18 mouse cellular contexts compared by ENCODE assay signal in genomic region chr5:30593360-30593759, GRCm38 (mm10). TPM values are rescaled to one million over a fixed set of nuclear protein-coding genes. Genes with fewer than 3 reads are reported as not detected.
DNase-seq lines count a peak whose midpoint lies in the region; TF ChIP-seq lines count a peak whose summit lies in the region.
"Had no signal": no experiment of that assay in that cellular context is flagged by ENCODE, and none has a peak within 500 bp of the region (broad histone marks: within the 10 kb centered on the region; RNA-seq: fewer than 3 reads in every experiment).

No protein-coding gene starts in this region.

- peaks cover 5% of the 10 kb centered on the region; the same call in 1 of the 2 replicates for H3K36me3 ChIP-seq in heart, embryonic 10.5 days
- H3K36me3 ChIP-seq: hindbrain, embryonic 10.5 days; limb, embryonic 13.5 days; midbrain, embryonic 12.5 days had no signal

- TF ChIP-seq CTCF in layer of hippocampus, adult 2 months (conservative IDR thresholded peaks at IDR 0.05): no peak

- peaks cover 24% of the 10 kb centered on the region for H3K27me3 ChIP-seq in heart, embryonic 10.5 days (ENCODE audit: insufficient read depth, poor library complexity, severe bottlenecking)

- H3K9me3 ChIP-seq in heart, embryonic 10.5 days: no peaks in the 10 kb centered on the region
- H3K9me3 ChIP-seq: hindbrain, embryonic 10.5 days; limb, embryonic 13.5 days; midbrain, embryonic 12.5 days had no signal

- DNase-seq in heart, embryonic 10.5 days (ENCODE audit: low spot score): no peak
- DNase-seq in heart, postnatal 14 days: no peak
- no peak for DNase-seq in layer of hippocampus, adult 2 months (ENCODE audit: low spot score in 2 of 2)
- no peak for DNase-seq in layer of hippocampus, postnatal 25 days (ENCODE audit: extremely low spot score in 1 of 2, low spot score in 1 of 2)
- DNase-seq in A20 (ENCODE audit: low read depth, low spot score): peak; percentile 6
- no peak for DNase-seq in left cerebral cortex, adult 11 months (ENCODE audit: low spot score)
- DNase-seq: right cerebral cortex, postnatal 14 days; thymus, postnatal 4 days had no signal

- intact Hi-C loops in heart, postnatal 14 days (cut with DNase I): no loop called here

- WGBS in heart, embryonic 10.5 days: 59% methylated on average over 11 of the region's 11 CpGs

- H3K27ac ChIP-seq in heart, embryonic 10.5 days: peak overlapping the region; percentile 84
- peak overlapping the region; percentile 10; the same call in 1 of the 2 replicates for H3K27ac ChIP-seq in layer of hippocampus, adult 2 months
- peak overlapping the region; percentile 57 for H3K27ac ChIP-seq in brown adipose tissue, adult 24 weeks (replicated peaks; ENCODE audit: low read depth, low read length)
- H3K27ac ChIP-seq: hindbrain, embryonic 10.5 days; kidney, postnatal 0 days; limb, embryonic 13.5 days; midbrain, embryonic 12.5 days had no signal

- H3K4me3 ChIP-seq in heart, embryonic 10.5 days: 0 out of 2 replicates have a peak overlapping the region, but pooled peaks have one; percentile 8
- no peak overlapping the region for H3K4me3 ChIP-seq in layer of hippocampus, adult 2 months
- H3K4me3 ChIP-seq in brown adipose tissue, adult 24 weeks (ENCODE audit: insufficient read depth, low read depth, low read length): no peak overlapping the region
- H3K4me3 ChIP-seq: hindbrain, embryonic 10.5 days; limb, embryonic 13.5 days; midbrain, embryonic 12.5 days had no signal

- peaks cover 79% of the 10 kb centered on the region for H3K4me1 ChIP-seq in heart, embryonic 10.5 days
- H3K4me1 ChIP-seq in brown adipose tissue, adult 24 weeks (ENCODE audit: control insufficient read depth, insufficient read depth, insufficient read length, low read length): peaks cover 11% of the 10 kb centered on the region

RNA-seq across cellular contexts. Expression of gene Kcnk3, which starts 5.4 kb away (rescaled TPM):
- 17.0 and 34.2 TPM in 2 replicates for polyA plus RNA-seq in heart, embryonic 10.5 days (2016; fragmentation: Nextera tagmentation; extraction: Ambion mirVana)
- 100 to 1,000 TPM; 181 to 186 TPM for total RNA-seq in heart, postnatal 14 days (2021)
- total RNA-seq in layer of hippocampus, adult 2 months (2021): 10 to 100 TPM in 1 of 2 experiments, 1 to 10 TPM in 1; 9.7 to 11.3 TPM
- 10 to 100 TPM in 1 of 2 experiments, 1 to 10 TPM in 1; 9.3 to 11.1 TPM for total RNA-seq in layer of hippocampus, postnatal 25 days (2021)
- polyA plus RNA-seq in brown adipose tissue, adult 24 weeks (2012; ENCODE audit: insufficient read depth, insufficient read length, missing spikeins): 118 and 132 TPM in 2 replicates

RNA-seq across cellular contexts. Expression of gene Cib4, which starts 47.7 kb away (rescaled TPM):
- polyA plus RNA-seq in heart, embryonic 10.5 days (2016; fragmentation: Nextera tagmentation; extraction: Ambion mirVana): not detected in 2 replicates
- total RNA-seq in heart, postnatal 14 days (2021): not detected
- total RNA-seq in layer of hippocampus, adult 2 months (2021): not detected
- total RNA-seq in layer of hippocampus, postnatal 25 days (2021): not detected
- polyA plus RNA-seq in brown adipose tissue, adult 24 weeks (2012; ENCODE audit: insufficient read depth, insufficient read length, missing spikeins): not detected in 2 replicates
- total RNA-seq: gastrocnemius, adult 18-20 months; layer of hippocampus, adult 8-10 months had no signal
- polyA plus RNA-seq: embryonic facial prominence, embryonic 11.5 days; forebrain, embryonic 16.5 days; hindbrain, embryonic 10.5 days; kidney, postnatal 0 days; liver, embryonic 16.5 days; midbrain, embryonic 12.5 days had no signal

RNA-seq across cellular contexts. Expression of gene Slc35f6, which starts 54.4 kb away (rescaled TPM):
- 25.5 and 28.4 TPM in 2 replicates for polyA plus RNA-seq in heart, embryonic 10.5 days (2016; fragmentation: Nextera tagmentation; extraction: Ambion mirVana)
- 10 to 100 TPM; 37.4 to 39.9 TPM for total RNA-seq in heart, postnatal 14 days (2021)
- 10 to 100 TPM; 39.2 to 39.9 TPM for total RNA-seq in layer of hippocampus, adult 2 months (2021)
- 10 to 100 TPM; 34.7 to 35.3 TPM for total RNA-seq in layer of hippocampus, postnatal 25 days (2021)
- polyA plus RNA-seq in brown adipose tissue, adult 24 weeks (2012; ENCODE audit: insufficient read depth, insufficient read length, missing spikeins): 20.9 and 21.8 TPM in 2 replicates

Comparison
In these comparisons a context has a peak if more than half of its experiments do, and no peak if none do; other contexts are left out.
1. H3K27ac ChIP-seq: peak in every context shown above with its lines; median percentile 84 in heart, embryonic 10.5 days; 57 in brown adipose tissue, adult 24 weeks; 10 in layer of hippocampus, adult 2 months.
2. RNA of gene Kcnk3, which starts 5.4 kb away (total RNA-seq): 181 to 186 TPM in heart, postnatal 14 days; 9.7 to 11.3 TPM in layer of hippocampus, adult 2 months and 9.3 to 11.1 TPM in layer of hippocampus, postnatal 25 days; every median in the first group is over 10 times any median in the second.